Mouse (Mus musculus) limb, embryonic 11.5 days (tissue): ENCODE data around the gene Oasl1. TPM values are rescaled to one million over a fixed set of nuclear protein-coding genes. Genes with fewer than 3 reads are reported as not detected.
"Not testable (repeated sequence)": the region's sequence is repeated elsewhere in the genome, so short reads cannot be mapped to it uniquely, and the experiment has no call there.

Experiments used
- ATAC-seq: fragments of 200-750 bp; cut with Nextera tagmentation; 2 replicates; pipeline ENCODE4 v1.8.0; 2017; ENCODE audit warnings: low read depth; ENCODE audit not compliant: insufficient number of reproducible peaks, low FRiP score, low TSS enrichment
- DNase-seq: peaks from one replicate; pipeline ENCODE4 v3.0.0-alpha.2; 2015; ENCODE audit warnings: low spot score
- H3K27ac ChIP-seq: fragments of 300-500 bp; sonication (generic); replicated peaks from 2 replicates; pipeline ENCODE4 v1.5.1; 2014; ENCODE audit warnings: low read depth, mild to moderate bottlenecking, low read length
- H3K27me3 ChIP-seq: fragments of 300-500 bp; sonication (generic); 2 replicates; pipeline ENCODE4 v1.6.1; 2014; ENCODE audit warnings: mild to moderate bottlenecking, low read length, mixed read lengths; ENCODE audit not compliant: control insufficient read depth, insufficient read depth
- H3K36me3 ChIP-seq: fragments of 300-500 bp; sonication (generic); 2 replicates; pipeline ENCODE4 v1.6.1; 2014; ENCODE audit warnings: mild to moderate bottlenecking, low read length, moderate library complexity, mixed read lengths; ENCODE audit not compliant: control insufficient read depth, insufficient read depth
- H3K4me1 ChIP-seq: fragments of 300-500 bp; sonication (generic); 2 replicates; pipeline ENCODE4 v1.6.1; 2014; ENCODE audit warnings: low read length, mixed read lengths; ENCODE audit not compliant: control insufficient read depth, insufficient read depth
- H3K4me2 ChIP-seq: fragments of 300-500 bp; sonication (generic); 2 replicates; pipeline ENCODE4 v1.6.1; 2014; ENCODE audit warnings: low read depth, mild to moderate bottlenecking, moderate library complexity; ENCODE audit not compliant: severe bottlenecking
- H3K4me3 ChIP-seq: fragments of 300-500 bp; sonication (generic); 2 replicates; pipeline ENCODE4 v1.5.1; 2014; ENCODE audit warnings: low read depth, low read length
- H3K9ac ChIP-seq: fragments of 300-500 bp; sonication (generic); 2 replicates; pipeline ENCODE4 v1.6.1; 2014; ENCODE audit warnings: mild to moderate bottlenecking, low read length
- H3K9me3 ChIP-seq: fragments of 300-500 bp; sonication (generic); 2 replicates; pipeline ENCODE4 v1.6.1; 2016; ENCODE audit warnings: low read length; ENCODE audit not compliant: control insufficient read depth
- WGBS: fragments of 180-500 bp; shearing (Covaris S2); extraction: QIAGEN DNeasy Blood & Tissue Kit; methylation state at CpG from one replicate; pipeline ENCODE4 v1.1.7; 2014; 5-methylcytosine and 5-hydroxymethylcytosine counted together
- polyA plus RNA-seq: library from polyadenylated mRNA; unstranded; fragments of >200 nt; fragmentation: Nextera tagmentation; extraction: Ambion mirVana; gene quantifications from 2 replicates; pipeline ENCODE4 v1.2.1, GENCODE M21; 2014

The Oasl1 gene
- polyA plus RNA-seq, 1 experiment from 2014 or later, result 0.59 TPM

GRCm38 (mm10) chr5:114915854-114916253 is 7.2 kb upstream of the Oasl1 start:
- Histone ChIP-seq H3K4me2 (no peak overlapping the region), H3K27me3 (no peaks in the 10 kb centered on the region), H3K9ac (no peak overlapping the region), H3K4me3 (no peak overlapping the region), H3K4me1 (no peaks in the 10 kb centered on the region), H3K9me3 (no peaks in the 10 kb centered on the region), H3K36me3 (no peaks in the 10 kb centered on the region), H3K27ac (no peak overlapping the region)
- ATAC-seq (no peak), DNase-seq (no peak)
- 91% methylated on average over 5 of the region's 5 CpGs for WGBS

DNA sequence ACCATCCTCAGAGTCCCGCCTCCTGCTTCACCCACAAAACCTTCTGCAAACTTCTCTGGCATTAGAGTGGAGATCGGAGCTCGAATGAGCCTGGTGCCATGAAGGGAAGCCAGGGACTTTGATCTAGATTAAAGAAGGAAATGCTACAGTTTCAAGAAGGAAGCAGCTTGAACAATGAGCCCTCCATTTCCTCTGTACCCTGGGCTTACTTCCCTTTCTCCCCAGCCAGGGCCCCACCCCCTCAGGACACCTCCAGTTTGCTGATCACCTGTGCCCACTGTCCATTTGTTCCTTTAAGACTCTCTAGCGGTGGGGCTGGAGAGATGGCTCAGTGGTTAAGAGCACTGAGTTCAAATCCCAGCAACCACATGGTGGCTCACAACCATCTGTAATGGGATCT is 6.3 kb upstream of the Oasl1 start:
- no peak for DNase-seq
- Histone ChIP-seq H3K4me1 (no peaks in the 10 kb centered on the region), H3K36me3 (no peaks in the 10 kb centered on the region), H3K4me2 (no peak overlapping the region), H3K27me3 (no peaks in the 10 kb centered on the region), H3K27ac (no peak overlapping the region), H3K9me3 (no peaks in the 10 kb centered on the region), H3K4me3 (no peak overlapping the region), H3K9ac (no peak overlapping the region)
- ATAC-seq, result no peak
- 72% methylated on average over 4 of the region's 4 CpGs for WGBS

- not testable (repeated sequence) for H3K36me3 ChIP-seq, H3K9ac ChIP-seq, ATAC-seq, H3K9me3 ChIP-seq, H3K4me1 ChIP-seq, H3K27me3 ChIP-seq, H3K4me2 ChIP-seq, DNase-seq, H3K27ac ChIP-seq, H3K4me3 ChIP-seq
- 95% methylated on average over 5 of the region's 5 CpGs for WGBS
Observed at GRCm38 (mm10) chr5:114917357-114917756, 5.7 kb upstream of the Oasl1 start.

DNA sequence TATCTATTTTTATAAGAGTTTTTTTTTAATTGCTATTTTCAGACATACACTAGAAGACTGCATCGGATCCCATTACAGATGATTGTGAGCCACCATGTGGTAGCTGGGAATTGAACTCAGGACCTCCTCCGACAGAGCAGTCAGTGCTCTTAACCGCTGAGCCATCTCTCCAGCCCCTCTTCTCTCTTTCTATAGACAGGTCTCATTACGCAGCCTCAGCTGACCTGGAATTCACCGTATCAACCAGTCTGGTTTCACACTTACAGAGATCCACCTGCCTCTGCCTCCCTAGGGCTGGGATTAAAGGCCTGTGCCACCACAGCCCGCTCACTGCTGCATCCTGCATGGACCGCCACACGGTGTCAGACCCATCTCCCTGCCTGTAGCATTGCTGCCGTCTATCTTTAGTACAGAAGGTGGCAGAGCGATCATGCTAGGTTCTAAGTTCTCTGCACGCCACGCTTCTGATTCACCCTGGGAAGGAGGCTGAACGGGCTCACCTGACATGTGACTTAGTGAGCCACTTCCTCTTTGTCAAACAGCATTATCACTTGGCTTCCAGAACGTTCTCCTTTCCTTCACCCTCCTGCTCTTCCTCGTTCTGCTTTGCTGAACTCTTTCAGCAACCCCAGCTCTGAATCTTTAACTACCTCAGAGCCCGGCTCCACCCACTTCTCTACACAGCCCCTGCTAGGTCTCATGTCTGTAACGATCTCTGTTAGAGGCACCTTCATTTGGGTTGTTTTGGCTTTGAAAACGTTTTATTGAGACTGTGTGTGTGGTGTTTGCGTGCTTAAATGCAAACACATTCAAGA is 1.3 kb upstream of the Oasl1 start:
- Histone ChIP-seq H3K27me3 (no peaks in the 10 kb centered on the region), H3K9ac (no peak overlapping the region), H3K9me3 (no peaks in the 10 kb centered on the region), H3K36me3 (no peaks in the 10 kb centered on the region), H3K4me2 (no peak overlapping the region), H3K4me3 (no peak overlapping the region), H3K4me1 (no peaks in the 10 kb centered on the region), H3K27ac (no peak overlapping the region)
- 76% methylated on average over 19 of the region's 19 CpGs for WGBS
- DNase-seq (no peak), ATAC-seq (no peak)

DNA sequence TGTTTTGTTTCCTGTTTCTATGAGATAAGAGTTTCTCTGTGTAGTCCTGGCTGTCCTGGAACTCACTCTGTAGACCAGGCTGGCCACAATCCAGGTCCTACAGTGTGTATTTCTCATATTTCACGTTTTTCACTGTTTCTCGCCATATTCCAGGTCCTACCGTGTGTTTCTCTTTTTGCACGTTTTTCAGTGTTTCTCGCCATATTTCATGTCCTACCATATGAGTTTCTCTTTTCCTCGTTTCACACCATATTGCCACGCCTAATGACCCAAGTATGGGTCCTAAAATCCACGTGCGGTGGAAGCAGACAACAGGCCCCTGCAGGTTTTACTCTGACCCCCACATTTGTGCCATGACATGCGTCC is 691 bp upstream of the Oasl1 start:
- no peak overlapping the region for H3K27ac ChIP-seq
- H3K4me1 ChIP-seq, result no peaks in the 10 kb centered on the region
- no peaks in the 10 kb centered on the region for H3K27me3 ChIP-seq
- H3K9me3 ChIP-seq, result no peaks in the 10 kb centered on the region
- WGBS, result 67% methylated on average over 10 of the region's 10 CpGs
- H3K4me3 ChIP-seq, result no peak overlapping the region
- H3K36me3 ChIP-seq, result no peaks in the 10 kb centered on the region
- ATAC-seq (no peak), DNase-seq (no peak)
- H3K4me2 ChIP-seq, result no peak overlapping the region
- H3K9ac ChIP-seq, result no peak overlapping the region

GRCm38 (mm10) chr5:114926153-114926684 is 3.2 kb downstream of the Oasl1 start:
- no peak overlapping the region for H3K4me2 ChIP-seq
- H3K27ac ChIP-seq, result no peak overlapping the region
- no peaks in the 10 kb centered on the region for H3K9me3 ChIP-seq
- no peak for ATAC-seq
- DNase-seq, result no peak
- no peak overlapping the region for H3K9ac ChIP-seq
- WGBS, result 66% methylated on average over 1 of the region's 1 CpGs
- H3K4me1 ChIP-seq, result no peaks in the 10 kb centered on the region
- no peaks in the 10 kb centered on the region for H3K36me3 ChIP-seq
- H3K4me3 ChIP-seq, result no peak overlapping the region
- H3K27me3 ChIP-seq, result no peaks in the 10 kb centered on the region

- Histone ChIP-seq H3K36me3 (no peaks in the 10 kb centered on the region), H3K4me1 (no peaks in the 10 kb centered on the region), H3K27me3 (no peaks in the 10 kb centered on the region), H3K9ac (no peak overlapping the region), H3K9me3 (no peaks in the 10 kb centered on the region), H3K4me2 (no peak overlapping the region), H3K27ac (no peak overlapping the region), H3K4me3 (no peak overlapping the region)
- 94% methylated on average over 9 of the region's 9 CpGs for WGBS
- ATAC-seq (no peak), DNase-seq (no peak)
Observed at GRCm38 (mm10) chr5:114926753-114927152, 3.7 kb downstream of the Oasl1 start.

GRCm38 (mm10) chr5:114931626-114932025 is 8.6 kb downstream of the Oasl1 start:
- no peak overlapping the region for H3K27ac ChIP-seq
- H3K4me3 ChIP-seq, result no peak overlapping the region
- no peaks in the 10 kb centered on the region for H3K27me3 ChIP-seq
- no peaks in the 10 kb centered on the region for H3K9me3 ChIP-seq
- DNase-seq, result no peak
- ATAC-seq, result no peak
- H3K9ac ChIP-seq, result no peak overlapping the region
- WGBS, result 60% methylated on average over 5 of the region's 5 CpGs
- no peak overlapping the region for H3K4me2 ChIP-seq
- H3K36me3 ChIP-seq, result no peaks in the 10 kb centered on the region
- H3K4me1 ChIP-seq, result no peaks in the 10 kb centered on the region

- no peaks in the 10 kb centered on the region for H3K27me3 ChIP-seq
- no peak overlapping the region for H3K27ac ChIP-seq
- no peaks in the 10 kb centered on the region for H3K9me3 ChIP-seq
- H3K4me1 ChIP-seq, result no peaks in the 10 kb centered on the region
- H3K4me3 ChIP-seq, result no peak overlapping the region
- 89% methylated on average over 8 of the region's 8 CpGs for WGBS
- ATAC-seq, result no peak
- no peak overlapping the region for H3K4me2 ChIP-seq
- DNase-seq, result no peak
- no peak overlapping the region for H3K9ac ChIP-seq
- H3K36me3 ChIP-seq, result no peaks in the 10 kb centered on the region
Observed at GRCm38 (mm10) chr5:114933206-114933605, 10.2 kb downstream of the Oasl1 start.
